Mouse (Mus musculus): ENCODE results near the gene Eif4ebp2.

DNA sequence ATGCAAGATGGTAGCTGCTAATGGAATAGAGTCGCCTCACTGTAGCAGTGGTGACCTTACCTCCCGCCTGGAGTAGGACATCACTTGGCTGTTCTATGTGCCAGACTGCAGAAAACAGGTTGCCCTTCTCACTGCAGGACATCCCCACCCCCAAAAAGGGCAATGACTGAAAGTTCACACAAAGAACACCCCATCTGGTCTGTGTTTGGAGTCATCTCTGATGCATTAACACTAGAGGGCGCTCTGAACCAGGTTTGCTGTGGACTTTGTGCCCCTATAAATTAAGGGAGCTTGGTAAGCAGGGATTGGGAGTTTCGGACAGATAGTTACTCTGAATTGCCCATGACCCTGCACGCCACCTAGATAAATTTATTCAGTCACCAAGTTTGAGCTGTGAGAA is 14.4 kb upstream of the Eif4ebp2 start:
- peak; percentile 84 for TF ChIP-seq CTCF (conservative IDR thresholded peaks at IDR 0.05; ENCODE audit: low read length)
- TF ChIP-seq POU5F1 (IDR thresholded peaks at IDR 0.05; ENCODE audit: borderline replicate concordance, low read length) = no peak
- no peak for TF ChIP-seq NANOG (IDR thresholded peaks at IDR 0.05; ENCODE audit: borderline replicate concordance, low read length)

Data from E14TG2a.4 (cell line).